Mouse (Mus musculus) erythroblast, embryonic 14.5 days (primary cell): Measurements from ENCODE around the gene 1700088E04Rik. TPM values are rescaled to one million over a fixed set of nuclear protein-coding genes. Genes with fewer than 3 reads are reported as not detected.
A peak's percentile ranks its signal among the peaks of the same experiment; 100 is the strongest.

Experiments used
- H3K27me3 ChIP-seq: 2 replicates; pipeline ENCODE4 v1.6.1; 2012; ENCODE audit warnings: inconsistent platforms; ENCODE audit not compliant: control insufficient read depth
- H3K36me3 ChIP-seq: 2 replicates; pipeline ENCODE4 v1.6.1; 2012; ENCODE audit warnings: mild to moderate bottlenecking, inconsistent platforms; ENCODE audit not compliant: control insufficient read depth
- H3K4me1 ChIP-seq: 2 replicates; pipeline ENCODE4 v1.6.1; 2012; ENCODE audit warnings: inconsistent platforms; ENCODE audit not compliant: control insufficient read depth
- H3K4me3 ChIP-seq: replicated peaks from 2 replicates; pipeline ENCODE3; 2012; ENCODE audit warnings: moderate library complexity, mild to moderate bottlenecking, inconsistent platforms
- H3K9me3 ChIP-seq: 2 replicates; pipeline ENCODE4 v1.6.1; 2012; ENCODE audit warnings: low read length, inconsistent platforms, mixed read lengths; ENCODE audit not compliant: control insufficient read depth
- GATA1 ChIP-seq: IDR thresholded peaks from 2 replicates; pipeline ENCODE4 v1.6.1; 2012; ENCODE audit warnings: low read length, inconsistent platforms, mixed read lengths
- TAL1 ChIP-seq: IDR thresholded peaks from 3 replicates; pipeline ENCODE4 v1.6.1; 2012; ENCODE audit warnings: low read length, inconsistent platforms, mixed read lengths
- polyA plus RNA-seq: library from polyadenylated mRNA; stranded (reverse); fragments of >175 nt; gene quantifications from 2 replicates; pipeline ENCODE4 v1.2.3, GENCODE M21; 2012

1700088E04Rik gene
- polyA plus RNA-seq, 1 experiment = not detected

DNA sequence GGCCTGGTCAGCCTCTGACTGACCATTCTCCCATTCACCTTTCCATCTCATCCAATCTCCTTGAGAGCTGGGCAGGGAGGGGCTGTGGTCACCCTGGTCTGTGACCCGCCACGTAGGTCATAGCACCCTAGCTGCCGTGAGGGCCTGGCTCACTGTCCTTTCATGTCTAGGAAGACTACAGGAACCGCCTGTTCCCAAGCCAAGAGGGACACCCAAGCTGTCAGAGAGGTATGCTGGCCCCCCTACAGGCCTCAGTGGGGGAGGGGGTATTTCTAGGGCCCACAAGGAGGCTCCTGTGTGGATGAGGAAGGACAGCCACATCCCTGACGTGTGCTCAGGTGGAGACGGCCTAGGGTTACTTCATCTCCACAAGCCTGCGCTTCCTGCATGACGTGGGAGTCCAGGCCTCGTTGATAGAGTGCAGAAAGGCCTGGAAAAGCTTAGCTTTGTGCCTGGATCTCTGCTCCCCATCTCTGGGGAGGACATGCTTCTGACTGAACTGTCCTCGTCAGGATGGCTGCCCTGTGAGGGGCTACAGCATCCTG lies 16.6 kb downstream of the 1700088E04Rik start:
- no peaks in the 10 kb centered on the region for H3K27me3 ChIP-seq
- peaks cover 3% of the 10 kb centered on the region for H3K4me1 ChIP-seq
- no peak overlapping the region for H3K4me3 ChIP-seq
- H3K9me3 ChIP-seq = peaks cover 6% of the 10 kb centered on the region
- no peak for TF ChIP-seq TAL1
- H3K36me3 ChIP-seq = peaks cover 22% of the 10 kb centered on the region

DNA sequence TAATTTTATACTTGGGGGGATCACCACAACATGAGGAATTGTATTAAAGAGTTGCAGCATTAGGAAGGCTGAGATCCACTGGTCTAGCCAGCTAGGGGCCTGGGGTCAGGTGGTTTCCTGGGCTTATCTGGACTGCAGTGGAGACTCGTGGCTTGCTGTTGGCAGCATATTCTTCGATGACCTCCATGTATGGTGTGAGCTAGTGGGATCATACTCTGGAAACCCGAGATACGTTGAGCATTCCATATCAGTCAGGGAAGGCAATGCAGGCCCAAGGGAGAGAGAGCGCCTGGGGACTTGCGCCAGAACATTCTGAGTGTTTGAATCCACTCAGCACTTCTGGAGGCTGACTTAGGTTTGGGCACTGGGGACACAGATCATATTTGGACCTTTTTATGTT lies 17.3 kb downstream of the 1700088E04Rik start:
- no peak for TF ChIP-seq GATA1
- no peak for TF ChIP-seq TAL1
- no peak overlapping the region for H3K4me3 ChIP-seq
- peaks cover 6% of the 10 kb centered on the region for H3K9me3 ChIP-seq
- H3K36me3 ChIP-seq = peaks cover 22% of the 10 kb centered on the region
- H3K4me1 ChIP-seq = peaks cover 3% of the 10 kb centered on the region
- H3K27me3 ChIP-seq = no peaks in the 10 kb centered on the region

DNA sequence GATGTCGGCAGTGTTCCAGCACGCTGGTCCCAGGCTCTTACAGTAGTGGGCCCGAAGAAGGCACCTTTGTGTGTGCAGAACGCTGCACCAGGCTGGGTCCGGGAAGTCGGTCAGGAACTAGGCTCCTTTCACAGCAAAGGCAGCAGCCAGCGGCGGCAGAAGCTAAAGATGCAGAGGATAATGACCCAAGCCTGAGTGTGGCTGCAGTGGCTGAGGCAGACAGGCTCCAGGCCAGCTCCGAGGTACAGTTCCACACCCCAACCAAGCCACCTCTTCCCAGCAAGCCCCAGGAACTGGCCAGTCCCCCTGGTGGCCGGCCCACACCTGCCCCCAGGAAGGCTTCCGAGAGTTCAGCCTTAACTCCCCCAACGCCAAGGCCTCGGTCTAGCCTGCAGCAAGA lies 18.5 kb downstream of the 1700088E04Rik start:
- Histone ChIP-seq H3K4me3 (no peak overlapping the region), H3K9me3 (no peaks in the 10 kb centered on the region), H3K36me3 (peaks cover 15% of the 10 kb centered on the region; the same call in 1 of the 2 replicates), H3K27me3 (no peaks in the 10 kb centered on the region), H3K4me1 (peaks cover 3% of the 10 kb centered on the region)
- TF ChIP-seq GATA1 = no peak
- TF ChIP-seq TAL1 = no peak

DNA sequence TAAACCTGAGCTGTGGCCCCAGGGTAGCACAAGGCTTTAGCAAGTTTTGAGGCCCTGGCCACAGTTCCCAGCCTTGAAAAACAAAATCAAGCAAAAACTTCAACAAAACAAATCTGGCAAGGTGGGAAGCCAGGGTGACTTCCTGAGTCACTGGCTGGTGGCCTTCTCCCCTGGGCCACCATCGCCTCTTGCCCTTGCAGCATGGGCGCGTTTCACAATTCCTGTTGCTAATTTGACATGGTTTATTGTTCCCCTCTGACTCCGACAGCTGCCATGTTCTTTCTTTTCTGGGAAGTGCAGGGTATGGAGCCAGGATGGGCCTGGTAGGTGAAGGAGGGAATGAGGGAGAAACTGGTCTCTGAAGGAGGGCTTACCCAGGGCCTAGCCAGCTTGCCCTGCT lies 18.9 kb downstream of the 1700088E04Rik start:
- Histone ChIP-seq H3K4me1 (peaks cover 3% of the 10 kb centered on the region), H3K4me3 (no peak overlapping the region), H3K9me3 (no peaks in the 10 kb centered on the region), H3K36me3 (peaks cover 11% of the 10 kb centered on the region; the same call in 1 of the 2 replicates), H3K27me3 (no peaks in the 10 kb centered on the region)
- no peak for TF ChIP-seq TAL1
- TF ChIP-seq GATA1 = no peak

DNA sequence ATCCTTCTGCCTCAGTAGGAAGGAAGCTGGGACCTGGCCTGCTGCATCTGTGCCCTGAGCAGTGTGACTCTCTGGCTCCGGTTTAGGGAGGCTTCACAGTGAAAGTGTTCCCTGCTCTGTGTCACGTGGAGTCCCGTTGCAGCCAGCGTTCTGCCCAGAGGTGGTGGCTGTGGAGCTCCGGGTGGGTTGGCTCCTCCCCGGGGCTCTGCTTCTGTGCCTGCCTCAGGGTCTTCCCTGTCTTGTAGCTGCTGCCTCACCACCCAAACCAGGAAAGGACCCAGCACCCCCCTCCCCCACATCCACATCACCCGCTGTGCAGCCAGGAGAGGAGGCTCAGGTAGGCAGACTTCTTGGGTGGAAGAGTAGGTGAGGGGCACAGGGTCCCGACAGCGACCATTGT lies 21.6 kb downstream of the 1700088E04Rik start:
- no peaks in the 10 kb centered on the region for H3K27me3 ChIP-seq
- no peaks in the 10 kb centered on the region; the same call in 1 of the 2 replicates for H3K4me1 ChIP-seq
- H3K4me3 ChIP-seq = no peak overlapping the region
- TF ChIP-seq GATA1 (no peak), TAL1 (no peak)
- peaks cover 10% of the 10 kb centered on the region; the same call in 1 of the 2 replicates for H3K36me3 ChIP-seq
- no peaks in the 10 kb centered on the region for H3K9me3 ChIP-seq

DNA sequence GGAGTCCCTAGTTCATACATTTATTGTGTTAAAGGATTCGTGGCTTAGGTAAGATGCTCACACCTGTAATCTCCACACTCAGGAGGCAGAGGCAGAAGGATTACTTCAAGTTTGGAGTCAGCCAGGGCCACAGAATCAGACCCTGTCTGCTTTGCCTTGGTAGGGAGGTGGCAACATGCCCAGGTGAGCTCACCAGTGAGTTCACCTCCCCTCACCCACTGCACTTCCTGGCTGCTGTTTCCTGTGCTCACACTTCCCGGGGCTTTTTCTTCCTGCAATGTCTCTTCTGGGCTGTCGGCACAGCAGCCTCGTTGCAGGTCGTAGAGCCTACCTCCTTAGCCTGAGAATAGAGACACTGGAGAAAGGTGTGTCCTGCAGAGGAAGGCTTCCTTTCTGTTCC lies 25.8 kb downstream of the 1700088E04Rik start:
- H3K4me3 ChIP-seq = no peak overlapping the region
- no peaks in the 10 kb centered on the region for H3K9me3 ChIP-seq
- peaks cover 7% of the 10 kb centered on the region; the same call in 1 of the 2 replicates for H3K36me3 ChIP-seq
- TF ChIP-seq TAL1 (no peak), GATA1 (no peak)
- peaks cover 9% of the 10 kb centered on the region for H3K27me3 ChIP-seq
- peaks cover 3% of the 10 kb centered on the region; the same call in 1 of the 2 replicates for H3K4me1 ChIP-seq

DNA sequence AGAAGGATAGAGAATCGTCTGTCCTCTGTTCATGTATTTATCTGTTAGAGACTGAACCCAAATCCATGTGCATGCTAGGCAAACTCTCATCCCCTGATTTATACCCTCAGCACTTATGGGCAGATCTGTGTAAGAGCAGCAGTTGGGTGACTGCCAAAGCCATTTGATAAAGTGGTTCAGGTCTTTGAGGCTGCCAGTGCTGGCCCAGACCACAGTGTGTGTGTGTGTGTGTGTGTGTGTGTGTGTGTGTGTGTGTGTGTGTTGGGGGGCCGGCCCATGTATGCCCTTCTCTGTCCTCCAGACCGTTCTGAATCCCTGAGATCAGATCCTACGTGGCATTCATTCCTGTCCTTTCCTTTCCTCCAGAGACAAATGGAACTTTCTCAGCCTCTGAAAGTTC lies 29.3 kb downstream of the 1700088E04Rik start:
- Histone ChIP-seq H3K4me1 (peaks cover 27% of the 10 kb centered on the region), H3K4me3 (no peak overlapping the region), H3K27me3 (peaks cover 30% of the 10 kb centered on the region), H3K9me3 (no peaks in the 10 kb centered on the region), H3K36me3 (peaks cover 7% of the 10 kb centered on the region; the same call in 1 of the 2 replicates)
- TF ChIP-seq GATA1 = no peak
- no peak for TF ChIP-seq TAL1

DNA sequence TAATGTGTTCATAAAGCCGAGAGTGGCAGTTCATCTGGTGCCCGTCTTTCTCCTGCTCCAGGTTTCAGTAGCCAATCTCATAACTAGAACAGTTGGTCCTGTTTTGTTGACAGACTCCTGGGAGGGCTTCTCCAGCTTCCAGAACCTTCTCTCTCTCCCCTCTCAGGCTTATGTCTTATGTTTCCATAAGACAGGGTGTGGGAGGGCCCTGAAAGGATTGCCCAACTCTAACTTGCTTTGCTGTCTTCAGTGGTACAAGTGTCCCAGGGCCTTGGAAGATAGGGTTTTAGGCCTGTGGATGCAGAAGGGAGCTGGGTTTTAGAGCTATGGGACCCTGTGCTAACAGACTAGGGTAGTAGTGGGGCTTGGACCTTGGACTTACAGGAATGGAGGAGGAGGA lies 30.5 kb downstream of the 1700088E04Rik start:
- TF ChIP-seq TAL1 (no peak), GATA1 (no peak)
- peaks cover 7% of the 10 kb centered on the region; the same call in 1 of the 2 replicates for H3K36me3 ChIP-seq
- H3K9me3 ChIP-seq = no peaks in the 10 kb centered on the region
- peaks cover 30% of the 10 kb centered on the region for H3K27me3 ChIP-seq
- peaks cover 40% of the 10 kb centered on the region for H3K4me1 ChIP-seq
- H3K4me3 ChIP-seq = no peak overlapping the region

DNA sequence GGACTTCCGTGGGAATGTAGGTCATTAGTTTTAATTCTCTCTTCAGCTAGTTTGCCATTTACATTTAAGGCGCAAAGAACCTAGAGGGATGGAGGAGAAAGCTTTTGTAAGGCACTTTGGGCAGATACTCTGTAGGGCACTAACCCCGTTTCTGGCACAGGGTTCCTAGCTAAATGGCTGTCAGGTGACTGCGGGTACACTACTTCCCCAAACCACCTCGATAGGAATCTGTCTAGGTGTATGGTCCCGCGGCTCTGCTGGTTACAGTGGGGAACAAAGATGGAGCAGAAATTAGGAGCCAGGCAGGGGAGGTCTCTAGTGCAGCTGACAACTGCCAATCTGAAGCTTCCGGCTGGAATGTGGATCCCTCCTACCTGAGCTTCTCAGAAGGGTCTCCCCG lies 31.0 kb downstream of the 1700088E04Rik start:
- Histone ChIP-seq H3K27me3 (peaks cover 30% of the 10 kb centered on the region), H3K36me3 (peaks cover 7% of the 10 kb centered on the region; the same call in 1 of the 2 replicates), H3K4me1 (peaks cover 44% of the 10 kb centered on the region), H3K4me3 (peak overlapping the region; percentile 75), H3K9me3 (no peaks in the 10 kb centered on the region)
- no peak for TF ChIP-seq GATA1
- no peak for TF ChIP-seq TAL1
